Mouse (Mus musculus): ENCODE data around the gene Lctl. TPM values are rescaled to one million over a fixed set of nuclear protein-coding genes. Genes with fewer than 3 reads are reported as not detected.

Gene Lctl
- not detected in 2 replicates for polyA plus RNA-seq (2015; fragmentation: Nextera tagmentation; extraction: Ambion mirVana)

DNA sequence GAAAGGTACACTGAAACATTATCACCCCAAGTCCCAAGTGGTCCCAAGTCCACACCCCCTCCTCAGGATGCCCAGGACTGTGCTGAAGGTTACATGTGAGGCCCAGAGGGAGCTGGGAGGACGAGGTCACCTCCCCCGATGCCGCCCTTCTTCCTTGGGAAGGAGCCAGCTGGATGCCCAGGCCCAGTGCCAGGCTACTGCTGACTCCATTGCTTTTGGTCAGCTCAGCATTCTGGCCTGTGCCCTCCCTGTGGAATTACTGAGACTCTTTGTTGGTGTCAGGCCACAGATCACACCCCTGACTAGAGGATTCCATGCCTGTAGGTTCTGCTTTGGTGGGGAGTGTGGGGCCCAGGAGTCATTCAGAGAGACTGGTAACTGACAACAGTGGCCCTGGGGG is at the start of gene Lctl:
TSS of gene Lctl (plus strand) at position 272 of the 400 bp plus-strand sequence.
- Histone ChIP-seq H3K4me1 (no peaks in the 10 kb centered on the region), H3K9me3 (replicated peaks) (no peaks in the 10 kb centered on the region), H3K27me3 (no peaks in the 10 kb centered on the region), H3K9ac (no peak within 1 kb of the TSS), H3K27ac (no peak within 1 kb of the TSS), H3K4me2 (no peak within 1 kb of the TSS), H3K4me3 (no peak within 1 kb of the TSS), H3K36me3 (ENCODE audit: poor library complexity, severe bottlenecking) (no peaks in the 10 kb centered on the region)
- whole genome bisulfite sequencing: 76% methylated on average over 3 of the region's 3 CpGs
- ATAC-seq: no peak

DNA sequence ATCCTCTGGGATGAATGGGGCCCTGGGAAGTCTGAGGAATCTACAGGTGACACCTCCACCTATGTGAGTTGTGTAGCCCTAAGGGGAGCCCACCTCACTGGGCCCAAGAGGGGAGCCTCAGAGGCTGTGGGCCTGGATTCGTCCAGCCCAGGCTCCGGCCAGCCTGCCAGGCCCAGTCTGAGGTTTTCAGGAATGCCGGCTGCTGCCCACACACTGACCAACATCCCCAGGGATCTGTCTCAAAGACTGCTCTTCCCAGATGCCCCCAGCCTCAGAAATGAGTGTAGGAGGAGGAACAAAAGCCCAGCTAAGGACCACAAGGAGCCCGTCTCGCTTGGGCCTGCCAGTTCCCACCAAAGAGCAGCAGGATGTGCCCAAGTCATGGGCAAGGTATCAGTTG is 49.2 kb upstream of the Lctl start:
- no peak overlapping the region for H3K9ac ChIP-seq
- no peaks in the 10 kb centered on the region for H3K27me3 ChIP-seq
- peaks cover 9% of the 10 kb centered on the region for H3K4me1 ChIP-seq
- no peak overlapping the region for H3K4me3 ChIP-seq
- no peak overlapping the region for H3K27ac ChIP-seq
- 92% methylated on average over 5 of the region's 5 CpGs for WGBS
- no peak overlapping the region for H3K4me2 ChIP-seq
- no peak for ATAC-seq
- H3K36me3 ChIP-seq (ENCODE audit: poor library complexity, severe bottlenecking): no peaks in the 10 kb centered on the region
- H3K9me3 ChIP-seq (replicated peaks): no peaks in the 10 kb centered on the region

DNA sequence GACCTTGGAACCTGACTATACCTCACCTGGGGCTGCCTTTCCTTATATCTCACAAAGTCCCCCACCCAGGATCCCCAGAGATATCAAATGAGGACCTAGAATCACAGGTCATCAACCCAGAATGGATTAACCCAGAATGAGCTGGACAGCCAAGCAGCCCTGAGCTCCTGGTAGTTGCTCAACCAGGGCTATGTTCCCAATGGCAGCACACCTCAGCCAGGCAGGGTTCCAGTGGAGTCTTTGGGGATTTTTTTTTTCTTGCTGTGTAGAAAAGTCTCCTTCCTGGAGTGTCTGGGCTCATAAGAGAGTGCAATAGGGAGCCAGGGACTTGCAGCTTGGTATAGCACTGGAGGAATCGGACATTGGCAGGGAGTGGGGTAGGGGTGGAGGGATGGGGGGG is 48.4 kb upstream of the Lctl start:
- H3K4me3 ChIP-seq: no peak overlapping the region
- WGBS: 100% methylated on average over 1 of the region's 1 CpGs
- no peak overlapping the region for H3K27ac ChIP-seq
- no peaks in the 10 kb centered on the region for H3K36me3 ChIP-seq (ENCODE audit: poor library complexity, severe bottlenecking)
- ATAC-seq: no peak
- no peak overlapping the region for H3K9ac ChIP-seq
- no peaks in the 10 kb centered on the region for H3K9me3 ChIP-seq (replicated peaks)
- peaks cover 9% of the 10 kb centered on the region for H3K4me1 ChIP-seq
- no peak overlapping the region for H3K4me2 ChIP-seq
- no peaks in the 10 kb centered on the region for H3K27me3 ChIP-seq

DNA sequence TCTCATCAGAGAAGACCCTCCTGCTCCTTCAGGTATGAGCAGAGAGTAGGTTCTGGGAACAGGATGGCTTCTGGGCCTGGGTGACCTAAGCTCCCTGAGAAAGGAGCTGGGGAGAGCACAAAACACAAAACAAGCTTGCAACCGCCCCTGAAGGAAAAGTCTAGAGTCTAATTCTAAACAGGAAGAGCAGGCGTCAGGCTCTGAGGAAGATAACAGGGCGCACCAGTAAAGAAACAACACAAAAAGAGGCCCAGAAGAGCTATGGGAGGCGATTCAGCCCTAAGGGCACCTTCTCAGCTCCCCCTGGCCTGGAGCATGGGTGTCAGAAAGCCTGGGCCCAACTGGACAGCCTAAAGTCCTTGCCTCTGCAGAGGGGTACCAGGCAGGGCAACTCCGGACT is 47.8 kb upstream of the Lctl start:
- H3K36me3 ChIP-seq (ENCODE audit: poor library complexity, severe bottlenecking): no peaks in the 10 kb centered on the region
- no peaks in the 10 kb centered on the region for H3K9me3 ChIP-seq (replicated peaks)
- no peak for ATAC-seq
- no peak overlapping the region for H3K4me3 ChIP-seq
- H3K9ac ChIP-seq: no peak overlapping the region
- H3K27ac ChIP-seq: no peak overlapping the region
- no peaks in the 10 kb centered on the region for H3K27me3 ChIP-seq
- 79% methylated on average over 5 of the region's 5 CpGs for WGBS
- H3K4me1 ChIP-seq: peaks cover 9% of the 10 kb centered on the region
- no peak overlapping the region for H3K4me2 ChIP-seq

DNA sequence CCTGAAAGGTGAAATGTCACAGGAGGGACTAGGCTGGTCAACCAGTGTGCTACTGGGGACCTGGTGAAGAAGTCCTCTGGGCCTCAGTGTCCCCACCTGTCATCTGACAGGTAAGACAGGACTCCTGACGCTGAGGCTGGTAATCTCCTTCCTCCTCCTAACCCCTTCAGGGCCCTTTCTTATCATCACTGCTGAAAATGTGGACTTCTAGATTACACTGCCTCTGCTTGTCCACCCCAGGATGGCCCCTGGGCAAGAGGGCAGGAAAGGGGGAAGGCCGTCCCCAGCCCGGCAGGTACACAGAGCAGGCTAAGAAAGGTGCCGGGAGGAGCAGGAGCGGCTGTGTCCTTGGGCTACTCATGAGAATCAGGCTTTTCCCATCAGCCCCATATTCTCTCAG is 46.3 kb upstream of the Lctl start:
- no peak overlapping the region for H3K4me2 ChIP-seq
- H3K9ac ChIP-seq: no peak overlapping the region
- H3K4me1 ChIP-seq: peaks cover 9% of the 10 kb centered on the region
- ATAC-seq: no peak
- no peaks in the 10 kb centered on the region for H3K9me3 ChIP-seq (replicated peaks)
- no peaks in the 10 kb centered on the region for H3K27me3 ChIP-seq
- no peak overlapping the region for H3K4me3 ChIP-seq
- no peaks in the 10 kb centered on the region for H3K36me3 ChIP-seq (ENCODE audit: poor library complexity, severe bottlenecking)
- 93% methylated on average over 5 of the region's 5 CpGs for WGBS
- H3K27ac ChIP-seq: no peak overlapping the region

DNA sequence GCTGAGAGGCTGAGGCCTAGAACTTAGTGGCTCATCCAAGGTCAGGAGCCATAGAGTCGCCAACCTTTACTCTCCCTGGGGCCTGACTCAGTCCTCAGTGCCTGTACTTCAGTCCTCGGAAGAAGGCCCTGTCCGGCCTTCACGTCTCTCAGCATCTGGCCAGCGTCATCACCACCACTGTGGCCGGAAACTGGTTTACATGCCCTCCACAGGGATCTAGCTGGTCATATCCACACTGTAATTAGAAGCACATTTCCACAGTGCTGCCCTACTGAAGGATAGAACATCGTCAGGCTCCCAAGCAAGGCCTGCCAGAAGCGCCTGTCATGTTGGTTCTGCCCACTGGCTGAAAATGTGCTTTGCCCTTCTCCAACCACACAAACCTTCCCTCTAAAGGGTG is 42.1 kb upstream of the Lctl start:
- H3K4me3 ChIP-seq: no peak overlapping the region
- no peaks in the 10 kb centered on the region for H3K36me3 ChIP-seq (ENCODE audit: poor library complexity, severe bottlenecking)
- H3K9me3 ChIP-seq (replicated peaks): no peaks in the 10 kb centered on the region
- no peaks in the 10 kb centered on the region for H3K4me1 ChIP-seq
- ATAC-seq: no peak
- WGBS: 91% methylated on average over 8 of the region's 8 CpGs
- H3K4me2 ChIP-seq: no peak overlapping the region
- no peaks in the 10 kb centered on the region for H3K27me3 ChIP-seq
- H3K9ac ChIP-seq: no peak overlapping the region
- H3K27ac ChIP-seq: no peak overlapping the region

DNA sequence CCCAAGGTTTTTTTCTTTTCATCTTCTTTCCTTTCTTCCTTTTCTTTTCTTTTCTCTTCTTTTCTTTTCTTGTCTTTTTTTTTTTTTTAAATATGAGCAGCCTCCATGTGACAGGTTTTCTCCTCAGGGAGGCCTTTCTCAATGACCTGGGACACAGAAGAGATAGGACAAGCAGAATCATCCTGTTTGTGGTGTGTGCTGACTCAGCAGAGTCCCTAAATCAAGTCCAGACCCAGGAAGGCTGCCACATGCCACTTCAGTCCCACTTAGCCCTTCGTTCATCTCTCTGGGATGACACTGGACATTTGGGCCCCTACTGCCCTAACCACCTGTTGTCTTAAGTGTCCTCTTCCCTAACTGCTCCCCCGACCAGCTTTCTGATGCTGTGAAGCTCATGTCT is 40.5 kb upstream of the Lctl start:
- no peaks in the 10 kb centered on the region for H3K9me3 ChIP-seq (replicated peaks)
- 73% methylated on average over 2 of the region's 2 CpGs for WGBS
- H3K27me3 ChIP-seq: no peaks in the 10 kb centered on the region
- H3K27ac ChIP-seq: no peak overlapping the region
- no peak overlapping the region for H3K4me2 ChIP-seq
- no peak overlapping the region for H3K4me3 ChIP-seq
- H3K9ac ChIP-seq: no peak overlapping the region
- H3K36me3 ChIP-seq (ENCODE audit: poor library complexity, severe bottlenecking): no peaks in the 10 kb centered on the region
- ATAC-seq: no peak
- H3K4me1 ChIP-seq: no peaks in the 10 kb centered on the region

DNA sequence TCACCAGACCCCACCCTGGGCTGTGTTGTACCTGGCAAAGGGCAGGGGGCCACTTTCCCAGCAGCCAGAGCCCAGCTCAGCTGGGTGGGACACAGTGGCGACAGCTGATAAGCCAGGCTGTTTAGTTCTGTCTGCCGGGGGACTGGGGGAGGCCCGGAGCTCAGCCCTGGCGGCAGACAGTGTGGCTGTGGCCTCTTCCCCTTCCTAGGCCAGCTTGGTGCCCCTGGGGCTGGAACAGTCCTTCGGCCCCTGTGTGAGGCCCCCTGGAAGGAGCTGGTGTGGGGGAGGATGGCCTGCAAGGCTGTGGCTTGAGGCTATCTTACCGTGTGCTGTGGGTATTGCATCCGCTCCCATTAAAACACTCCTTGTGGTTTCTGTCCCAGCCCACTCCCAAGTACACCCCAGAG is 38.6 kb upstream of the Lctl start:
- Histone ChIP-seq H3K4me3 (no peak overlapping the region), H3K9ac (no peak overlapping the region), H3K9me3 (replicated peaks) (no peaks in the 10 kb centered on the region), H3K27me3 (peaks cover 6% of the 10 kb centered on the region), H3K4me1 (no peaks in the 10 kb centered on the region), H3K36me3 (ENCODE audit: poor library complexity, severe bottlenecking) (no peaks in the 10 kb centered on the region), H3K4me2 (no peak overlapping the region), H3K27ac (no peak overlapping the region)
- 57% methylated on average over 7 of the region's 7 CpGs for WGBS
- no peak for ATAC-seq

DNA sequence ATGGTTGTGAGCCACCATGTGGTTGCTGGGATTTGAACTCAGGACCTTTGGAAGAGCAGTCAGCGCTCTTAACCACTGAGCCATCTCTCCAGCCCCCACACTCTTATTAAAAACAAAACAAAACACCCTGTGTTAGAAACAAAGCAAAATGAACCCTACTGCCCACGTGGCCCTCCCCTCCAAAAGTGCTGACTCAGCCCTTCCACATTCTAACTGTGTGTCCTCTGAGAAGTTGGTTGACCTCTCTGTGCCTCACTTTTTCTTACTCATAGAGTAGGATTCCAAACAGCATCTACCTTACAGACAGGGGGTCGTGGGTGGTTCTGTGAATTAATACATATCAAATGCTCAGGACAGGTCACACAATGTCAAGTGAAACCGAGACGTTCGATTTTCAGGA is 37.0 kb upstream of the Lctl start:
- ATAC-seq: no peak
- Histone ChIP-seq H3K27ac (no peak overlapping the region), H3K27me3 (peaks cover 15% of the 10 kb centered on the region), H3K4me3 (no peak overlapping the region), H3K4me2 (no peak overlapping the region), H3K9me3 (replicated peaks) (no peaks in the 10 kb centered on the region), H3K4me1 (peaks cover 7% of the 10 kb centered on the region), H3K9ac (no peak overlapping the region), H3K36me3 (ENCODE audit: poor library complexity, severe bottlenecking) (no peaks in the 10 kb centered on the region)
- WGBS: 86% methylated on average over 6 of the region's 6 CpGs

DNA sequence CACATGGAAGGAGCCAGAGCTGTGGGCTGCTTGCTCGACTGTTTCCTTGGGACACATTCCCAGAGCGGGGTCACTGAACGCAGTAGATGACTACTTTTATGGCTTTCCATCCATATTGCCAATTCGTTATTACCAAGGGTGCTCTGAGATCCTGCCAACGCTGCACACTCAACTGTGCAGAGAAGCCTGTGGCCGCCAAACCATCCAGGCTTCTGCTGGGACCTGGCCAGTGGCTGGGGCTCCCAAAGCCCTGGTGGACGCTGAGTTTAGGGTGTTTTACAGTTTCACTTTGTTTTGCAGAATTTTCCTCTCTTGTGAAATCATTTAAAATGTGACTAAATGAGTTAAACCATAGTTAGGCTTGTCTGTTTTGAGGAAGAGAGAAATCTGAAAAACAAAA is 32.7 kb upstream of the Lctl start:
- no peaks in the 10 kb centered on the region for H3K9me3 ChIP-seq (replicated peaks)
- ATAC-seq: no peak
- H3K4me3 ChIP-seq: peak overlapping the region; percentile 38
- peak overlapping the region; percentile 73; the same call in 1 of the 2 replicates for H3K9ac ChIP-seq
- H3K36me3 ChIP-seq (ENCODE audit: poor library complexity, severe bottlenecking): no peaks in the 10 kb centered on the region
- peak overlapping the region; percentile 76 for H3K4me2 ChIP-seq
- no peak overlapping the region for H3K27ac ChIP-seq
- H3K27me3 ChIP-seq: peaks cover 30% of the 10 kb centered on the region
- 45% methylated on average over 7 of the region's 7 CpGs for WGBS
- peaks cover 12% of the 10 kb centered on the region for H3K4me1 ChIP-seq

DNA sequence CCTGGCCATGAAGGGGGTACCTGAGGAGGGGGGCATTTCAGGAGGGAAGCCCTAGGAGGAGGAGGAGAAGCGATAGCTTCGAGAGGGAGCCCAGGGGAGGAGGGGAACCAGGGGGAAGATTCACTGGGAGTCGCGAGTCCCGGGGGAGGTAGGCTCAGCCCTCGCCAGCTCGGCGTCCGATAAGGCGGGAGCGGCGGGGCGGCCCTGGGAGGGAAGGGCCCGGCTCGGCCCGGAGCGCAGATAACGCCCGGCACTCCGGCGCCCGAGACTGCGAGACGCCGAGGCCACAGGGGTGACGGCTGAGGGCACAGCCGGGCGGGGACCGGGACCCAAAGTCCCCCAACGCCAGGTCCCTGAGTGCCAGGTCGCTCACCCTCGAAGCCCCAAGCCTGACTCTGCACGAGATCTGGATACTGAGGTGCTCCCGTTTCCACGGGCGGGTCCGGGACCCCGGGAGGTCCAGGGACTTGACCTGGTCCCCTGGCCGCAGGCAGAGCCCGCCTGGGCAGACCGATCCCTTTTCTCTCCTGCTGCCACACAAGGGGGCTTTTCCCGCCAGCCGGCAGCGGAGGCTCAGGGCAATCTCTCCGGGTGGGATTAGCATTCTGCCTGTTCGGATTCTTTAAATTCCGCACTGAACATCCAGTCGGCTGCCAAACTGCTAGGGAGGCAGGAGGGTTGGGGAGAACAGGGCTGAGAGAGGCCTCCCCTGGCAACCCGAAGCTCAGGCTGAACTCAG is 32.1 kb upstream of the Lctl start:
- peak overlapping the region; percentile 73 for H3K9ac ChIP-seq
- H3K27ac ChIP-seq: no peak overlapping the region
- H3K36me3 ChIP-seq (ENCODE audit: poor library complexity, severe bottlenecking): no peaks in the 10 kb centered on the region
- peak overlapping the region; percentile 38 for H3K4me3 ChIP-seq
- H3K27me3 ChIP-seq: peaks cover 30% of the 10 kb centered on the region
- H3K4me2 ChIP-seq: peak overlapping the region; percentile 76
- ATAC-seq: peak; percentile 38; the same call in 1 of the 2 replicates
- H3K4me1 ChIP-seq: peaks cover 12% of the 10 kb centered on the region
- H3K9me3 ChIP-seq (replicated peaks): no peaks in the 10 kb centered on the region
- 1% methylated on average over 43 of the region's 49 CpGs for WGBS

DNA sequence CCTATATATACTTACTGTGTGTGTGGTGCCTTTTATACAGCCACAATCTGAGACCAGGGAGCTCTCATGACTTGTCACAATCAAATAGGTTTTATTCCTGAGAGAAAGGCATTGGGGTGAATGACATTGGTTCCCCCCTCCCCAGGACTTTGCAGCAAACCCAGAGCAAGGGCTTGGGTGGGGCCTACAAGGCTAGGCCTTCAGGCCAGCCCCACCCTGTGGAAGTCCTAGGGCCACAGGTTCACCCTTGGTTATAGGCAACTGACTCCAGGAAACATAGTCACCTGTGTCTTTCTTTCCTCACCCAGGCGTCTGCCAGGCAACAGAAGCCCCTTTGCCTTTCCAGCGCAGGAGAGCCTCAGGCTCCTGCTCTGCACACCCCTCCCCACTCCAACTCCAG is 31.0 kb upstream of the Lctl start:
- WGBS: 57% methylated on average over 2 of the region's 2 CpGs
- H3K9ac ChIP-seq: no peak overlapping the region
- H3K9me3 ChIP-seq (replicated peaks): no peaks in the 10 kb centered on the region
- ATAC-seq: no peak
- peaks cover 12% of the 10 kb centered on the region for H3K4me1 ChIP-seq
- H3K27me3 ChIP-seq: peaks cover 30% of the 10 kb centered on the region
- no peak overlapping the region for H3K4me2 ChIP-seq
- H3K4me3 ChIP-seq: no peak overlapping the region
- no peaks in the 10 kb centered on the region for H3K36me3 ChIP-seq (ENCODE audit: poor library complexity, severe bottlenecking)
- no peak overlapping the region for H3K27ac ChIP-seq

DNA sequence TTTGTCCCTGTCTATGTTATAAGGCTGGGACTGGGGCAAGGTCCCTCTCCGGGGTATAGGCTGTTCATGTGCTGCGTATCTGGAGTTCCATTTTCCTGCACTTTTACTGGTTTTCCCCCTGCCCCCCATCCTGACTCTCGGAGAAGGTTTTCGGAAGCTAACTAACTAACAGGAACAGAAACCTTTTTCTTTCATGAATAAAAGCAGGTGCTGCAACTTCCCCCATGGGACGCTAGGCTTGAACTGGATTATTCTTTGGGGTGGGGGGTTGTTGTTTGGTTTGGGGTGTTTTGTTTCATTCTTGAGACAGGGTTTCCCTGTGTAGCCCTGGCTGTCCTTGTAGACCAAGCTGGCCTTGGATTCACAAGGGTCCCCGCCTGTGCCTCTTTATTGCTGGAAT is 30.4 kb upstream of the Lctl start:
- 77% methylated on average over 6 of the region's 6 CpGs for WGBS
- no peak overlapping the region for H3K4me2 ChIP-seq
- H3K27ac ChIP-seq: no peak overlapping the region
- H3K4me1 ChIP-seq: peaks cover 12% of the 10 kb centered on the region
- no peak for ATAC-seq
- H3K4me3 ChIP-seq: no peak overlapping the region
- H3K9ac ChIP-seq: no peak overlapping the region
- no peaks in the 10 kb centered on the region for H3K36me3 ChIP-seq (ENCODE audit: poor library complexity, severe bottlenecking)
- H3K9me3 ChIP-seq (replicated peaks): no peaks in the 10 kb centered on the region
- H3K27me3 ChIP-seq: peaks cover 30% of the 10 kb centered on the region

Measured in forebrain, embryonic 13.5 days (tissue).